Mouse (Mus musculus) MEL (cell line): ENCODE data around the gene Gm3854. TPM values are rescaled to one million over a fixed set of nuclear protein-coding genes. Genes with fewer than 3 reads are reported as not detected.

Experiments
- DNase-seq: peaks from one replicate; pipeline ENCODE4 v3.0.0; 2011; ENCODE audit warnings: low read depth, low spot score
- H3K27ac ChIP-seq: 2 replicates; pipeline ENCODE4 v1.5.1; 2012; ENCODE audit warnings: low read depth, mild to moderate bottlenecking, control low read depth, low read length, moderate library complexity; ENCODE audit not compliant: control insufficient read depth
- H3K27me3 ChIP-seq, 2 experiments: fragments of 150-350 bp in 1 of 2; sonication (generic) in 1 of 2; 2 replicates each; pipeline ENCODE4 v1.6.1; 2012; ENCODE audit warnings: low read length in 2 of 2, mild to moderate bottlenecking in 2 of 2, improper control_type of control experiment in 1 of 2, moderate library complexity in 1 of 2; ENCODE audit not compliant: insufficient read depth in 2 of 2, control insufficient read depth in 1 of 2
- H3K36me3 ChIP-seq, 2 experiments: 2 replicates each; pipeline ENCODE4 v1.6.1; 2012 to 2014; ENCODE audit warnings: low read length in 2 of 2, improper control_type of control experiment in 1 of 2, inconsistent platforms in 1 of 2, mild to moderate bottlenecking in 1 of 2; ENCODE audit not compliant: insufficient read depth in 2 of 2, control insufficient read depth in 1 of 2
- H3K4me1 ChIP-seq, 2 experiments: fragments of 150-350 bp in 1 of 2; sonication (generic) in 1 of 2; 2 replicates each; pipeline ENCODE4 v1.6.1; 2012; ENCODE audit warnings: low read length in 2 of 2, improper control_type of control experiment in 1 of 2, mild to moderate bottlenecking in 1 of 2; ENCODE audit not compliant: insufficient read depth in 2 of 2, control insufficient read depth in 1 of 2
- H3K4me3 ChIP-seq, 2 experiments: fragments of 150-350 bp in 1 of 2; sonication (generic) in 1 of 2; 2 replicates each; pipeline ENCODE4 v1.5.1; 2012; ENCODE audit warnings: low read depth in 2 of 2, low read length in 2 of 2, mild to moderate bottlenecking in 2 of 2, moderate library complexity in 2 of 2, control low read depth in 1 of 2, improper control_type of control experiment in 1 of 2; ENCODE audit not compliant: control insufficient read depth in 1 of 2, insufficient read depth in 1 of 2
- H3K79me2 ChIP-seq: 2 replicates; pipeline ENCODE4 v1.6.1; 2012; ENCODE audit warnings: mild to moderate bottlenecking, low read length, moderate library complexity; ENCODE audit not compliant: control insufficient read depth, poor library complexity, insufficient read depth
- H3K9ac ChIP-seq: 2 replicates; pipeline ENCODE4 v1.6.1; 2012; ENCODE audit warnings: low read depth, mild to moderate bottlenecking, control low read depth, low read length, moderate library complexity; ENCODE audit not compliant: control insufficient read depth, poor library complexity, severe bottlenecking
- H3K9me3 ChIP-seq: fragments of 150-350 bp; sonication (generic); replicated peaks from 2 replicates; pipeline ENCODE4 v1.6.1; 2012; ENCODE audit warnings: mild to moderate bottlenecking, low read length, improper control_type of control experiment, moderate library complexity; ENCODE audit not compliant: insufficient read depth
- BHLHE40 ChIP-seq: IDR thresholded peaks from 2 replicates; pipeline ENCODE4 v1.6.1; 2012; ENCODE audit warnings: low read depth, mild to moderate bottlenecking, inconsistent platforms, low read length, improper control_type of control experiment, borderline replicate concordance
- CHD1 ChIP-seq: IDR thresholded peaks from 2 replicates; pipeline ENCODE4 v1.6.1; 2012; ENCODE audit warnings: low read depth, mild to moderate bottlenecking, inconsistent platforms, low read length, improper control_type of control experiment
- CTCF ChIP-seq, 3 experiments: IDR thresholded peaks in 2 of 3; conservative IDR thresholded peaks in 1 of 3; 2 replicates each; pipeline ENCODE4 v1.5.1; 2011 to 2012; ENCODE audit warnings: low read length in 3 of 3, low read depth in 2 of 3, mild to moderate bottlenecking in 2 of 3, improper control_type of control experiment in 1 of 3, inconsistent platforms in 1 of 3, mixed read lengths in 1 of 3, moderate library complexity in 1 of 3; ENCODE audit not compliant: control insufficient read depth in 1 of 3, insufficient read depth in 1 of 3, poor library complexity in 1 of 3, severe bottlenecking in 1 of 3
- E2F4 ChIP-seq: IDR thresholded peaks from 2 replicates; pipeline ENCODE4 v1.6.1; 2011; ENCODE audit warnings: low read depth, low read length, improper control_type of control experiment, borderline replicate concordance
- ELF1 ChIP-seq: IDR thresholded peaks from 2 replicates; pipeline ENCODE4 v1.6.1; 2014; ENCODE audit warnings: low read depth, mild to moderate bottlenecking, inconsistent platforms, low read length, improper control_type of control experiment, moderate library complexity
- EP300 ChIP-seq, 2 experiments: IDR thresholded peaks; 2 replicates each; pipeline ENCODE4 v1.6.1; 2011; ENCODE audit warnings: improper control_type of control experiment in 2 of 2, low read length in 2 of 2, low read depth in 1 of 2, mild to moderate bottlenecking in 1 of 2
- ETS1 ChIP-seq: IDR thresholded peaks from 2 replicates; pipeline ENCODE4 v1.6.1; 2012; ENCODE audit warnings: low read depth, mild to moderate bottlenecking, inconsistent platforms, low read length, improper control_type of control experiment, moderate library complexity
- GABPA ChIP-seq: IDR thresholded peaks from 2 replicates; pipeline ENCODE4 v1.6.1; 2012; ENCODE audit warnings: low read depth, mild to moderate bottlenecking, inconsistent platforms, low read length, improper control_type of control experiment, moderate library complexity
- HCFC1 ChIP-seq: IDR thresholded peaks from 2 replicates; pipeline ENCODE4 v1.6.1; 2012; ENCODE audit warnings: low read depth, mild to moderate bottlenecking, inconsistent platforms, low read length, improper control_type of control experiment, moderate library complexity
- KAT2A ChIP-seq: conservative IDR thresholded peaks from 2 replicates; pipeline ENCODE4 v1.6.1; 2012; ENCODE audit warnings: low read depth, low read length, improper control_type of control experiment, inconsistent platforms
- MAX ChIP-seq: IDR thresholded peaks from 2 replicates; pipeline ENCODE4 v1.6.1; 2011; ENCODE audit warnings: low read length, improper control_type of control experiment
- MAZ ChIP-seq: IDR thresholded peaks from 2 replicates; pipeline ENCODE4 v1.6.1; 2012; ENCODE audit warnings: low read depth, mild to moderate bottlenecking, inconsistent platforms, low read length, improper control_type of control experiment
- MEF2A ChIP-seq: IDR thresholded peaks from 2 replicates; pipeline ENCODE4 v1.6.1; 2014; ENCODE audit warnings: low read depth, mild to moderate bottlenecking, inconsistent platforms, low read length, improper control_type of control experiment; ENCODE audit not compliant: poor library complexity, insufficient replicate concordance, severe bottlenecking; ENCODE audit errors: extremely low read depth
- MYB ChIP-seq: IDR thresholded peaks from 2 replicates; pipeline ENCODE4 v1.6.1; 2011; ENCODE audit warnings: mild to moderate bottlenecking, low read depth, low read length, improper control_type of control experiment
- NELFE ChIP-seq: IDR thresholded peaks from 2 replicates; pipeline ENCODE4 v1.6.1; 2011; ENCODE audit warnings: low read depth, low read length, improper control_type of control experiment
- NRF1 ChIP-seq: IDR thresholded peaks from 2 replicates; pipeline ENCODE4 v1.6.1; 2014; ENCODE audit warnings: low read depth, mild to moderate bottlenecking, inconsistent platforms, low read length, improper control_type of control experiment, moderate library complexity; ENCODE audit not compliant: poor library complexity, insufficient read depth, severe bottlenecking
- POLR2AphosphoS5 ChIP-seq: IDR thresholded peaks from 2 replicates; pipeline ENCODE4 v1.6.1; 2012; ENCODE audit warnings: low read depth, borderline replicate concordance, mild to moderate bottlenecking, inconsistent platforms, low read length, moderate library complexity, mixed read lengths
- RAD21 ChIP-seq: IDR thresholded peaks from 2 replicates; pipeline ENCODE4 v1.6.1; 2011; ENCODE audit warnings: mild to moderate bottlenecking, low read depth, low read length, improper control_type of control experiment
- RCOR1 ChIP-seq: IDR thresholded peaks from 2 replicates; pipeline ENCODE4 v1.6.1; 2012; ENCODE audit warnings: low read depth, mild to moderate bottlenecking, inconsistent platforms, low read length, improper control_type of control experiment
- TAL1 ChIP-seq: IDR thresholded peaks from 2 replicates; pipeline ENCODE4 v1.6.1; 2012; ENCODE audit warnings: mild to moderate bottlenecking, inconsistent platforms, low read length, moderate library complexity, mixed read lengths
- TCF12 ChIP-seq: IDR thresholded peaks from 2 replicates; pipeline ENCODE4 v1.6.1; 2014; ENCODE audit warnings: low read depth, mild to moderate bottlenecking, inconsistent platforms, low read length, improper control_type of control experiment, moderate library complexity
- UBTF ChIP-seq: IDR thresholded peaks from 2 replicates; pipeline ENCODE4 v1.6.1; 2012; ENCODE audit warnings: low read depth, mild to moderate bottlenecking, inconsistent platforms, low read length, improper control_type of control experiment, moderate library complexity, borderline replicate concordance; ENCODE audit not compliant: insufficient read depth
- USF2 ChIP-seq, 2 experiments: IDR thresholded peaks; 2 replicates each; pipeline ENCODE4 v1.6.1; 2011 to 2012; ENCODE audit warnings: improper control_type of control experiment in 2 of 2, low read length in 2 of 2, borderline replicate concordance in 1 of 2, inconsistent platforms in 1 of 2, low read depth in 1 of 2, mild to moderate bottlenecking in 1 of 2; ENCODE audit not compliant: insufficient read depth in 1 of 2
- ZMIZ1 ChIP-seq: IDR thresholded peaks from 2 replicates; pipeline ENCODE4 v1.6.1; 2012; ENCODE audit warnings: low read depth, mild to moderate bottlenecking, inconsistent platforms, low read length, improper control_type of control experiment, moderate library complexity
- polyA plus RNA-seq, 2 experiments: library from polyadenylated mRNA; stranded (reverse) in 1 of 2; unstranded in 1 of 2; fragments of >175 nt in 1 of 2; fragments of >200 nt in 1 of 2; gene quantifications; 2 replicates each; pipeline versions ENCODE4 v1.2.1 to v1.2.4; 2012; ENCODE audit warnings: low replicate concordance in 2 of 2, low read depth in 1 of 2; ENCODE audit not compliant: insufficient read length in 2 of 2, insufficient read depth in 1 of 2, missing spikeins in 1 of 2
- total RNA-seq: library from RNA; depleted of rRNA; stranded (reverse); fragments of 300-350 nt; gene quantifications from 2 replicates; pipeline ENCODE4 v1.2.3, GENCODE M21; 2012

Gene Gm3854
- total and polyA plus RNA-seq, 3 experiments: not detected

DNA sequence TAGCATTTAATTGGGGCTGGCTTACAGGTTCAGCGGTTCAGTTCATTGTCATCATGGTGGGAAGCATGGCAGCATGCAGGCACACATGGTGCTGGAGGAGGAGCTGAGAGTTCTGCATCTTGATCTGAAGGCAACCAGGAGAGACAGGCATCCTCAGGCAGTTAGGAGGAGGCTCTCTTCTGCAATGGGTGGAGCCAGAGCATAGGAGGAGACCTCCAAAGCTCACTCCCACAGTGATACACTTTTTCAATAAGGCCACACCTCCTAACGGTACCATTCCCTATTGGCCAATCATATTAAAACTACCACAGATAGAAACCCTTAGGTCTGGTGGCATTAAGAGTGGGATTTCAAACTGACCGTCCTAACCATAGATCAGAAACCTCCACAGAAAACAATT is 25.9 kb downstream of the Gm3854 start:
- Histone ChIP-seq H3K9me3 (no peaks in the 10 kb centered on the region), H3K36me3 (peaks cover 0 to under 1% of the 10 kb centered on the region in 2 experiments; a peak in 1 of 4 replicates), H3K27me3 (no peaks in the 10 kb centered on the region), H3K79me2 (no peaks in the 10 kb centered on the region), H3K9ac (no peak overlapping the region), H3K4me3 (no peak overlapping the region), H3K27ac (no peak overlapping the region), H3K4me1 (no peaks in the 10 kb centered on the region; a peak in 1 of 4 replicates)
- no peak for TF ChIP-seq KAT2A
- TF ChIP-seq NRF1: no peak
- no peak for TF ChIP-seq MEF2A
- TF ChIP-seq CTCF (IDR thresholded peaks at IDR 0.05 in 2 of 3, conservative IDR thresholded peaks at IDR 0.05 in 1 of 3; ENCODE audit: control insufficient read depth in 1 of 3, insufficient read depth in 1 of 3, low read depth in 2 of 3, low read length in 3 of 3, poor library complexity in 1 of 3, severe bottlenecking in 1 of 3): no peak
- TF ChIP-seq MAX: no peak
- no peak for TF ChIP-seq ZMIZ1
- TF ChIP-seq CHD1: no peak
- TF ChIP-seq HCFC1: no peak
- no peak for TF ChIP-seq GABPA
- TF ChIP-seq NELFE: no peak
- no peak for TF ChIP-seq BHLHE40
- DNase-seq: no peak

GRCm38 (mm10) chr7:6372993-6373392 is 29.4 kb downstream of the Gm3854 start:
- DNase-seq: no peak
- Histone ChIP-seq H3K27ac (no peak overlapping the region), H3K79me2 (no peaks in the 10 kb centered on the region), H3K36me3 (no peaks in the 10 kb centered on the region), H3K9me3 (no peaks in the 10 kb centered on the region), H3K4me3 (no peak overlapping the region), H3K27me3 (no peaks in the 10 kb centered on the region), H3K9ac (no peak overlapping the region), H3K4me1 (no peaks in the 10 kb centered on the region)
- TF ChIP-seq ELF1 (no peak), CHD1 (no peak), BHLHE40 (no peak), UBTF (no peak), POLR2AphosphoS5 (no peak), EP300 (IDR thresholded peaks at IDR 0.05; ENCODE audit: low read depth in 1 of 2, low read length in 2 of 2) (no peak), MEF2A (no peak), RCOR1 (no peak), USF2 (IDR thresholded peaks at IDR 0.05; ENCODE audit: borderline replicate concordance in 1 of 2, insufficient read depth in 1 of 2, low read depth in 1 of 2, low read length in 2 of 2) (no peak), TCF12 (no peak), E2F4 (no peak), MAZ (no peak), CTCF (IDR thresholded peaks at IDR 0.05 in 2 of 3, conservative IDR thresholded peaks at IDR 0.05 in 1 of 3; ENCODE audit: control insufficient read depth in 1 of 3, insufficient read depth in 1 of 3, low read depth in 2 of 3, low read length in 3 of 3, poor library complexity in 1 of 3, severe bottlenecking in 1 of 3) (no peak), ETS1 (no peak), MAX (no peak), RAD21 (no peak), TAL1 (no peak), ZMIZ1 (no peak), MYB (no peak)
